9 mouse cellular contexts compared by ENCODE assay signal in the genomic region with DNA sequence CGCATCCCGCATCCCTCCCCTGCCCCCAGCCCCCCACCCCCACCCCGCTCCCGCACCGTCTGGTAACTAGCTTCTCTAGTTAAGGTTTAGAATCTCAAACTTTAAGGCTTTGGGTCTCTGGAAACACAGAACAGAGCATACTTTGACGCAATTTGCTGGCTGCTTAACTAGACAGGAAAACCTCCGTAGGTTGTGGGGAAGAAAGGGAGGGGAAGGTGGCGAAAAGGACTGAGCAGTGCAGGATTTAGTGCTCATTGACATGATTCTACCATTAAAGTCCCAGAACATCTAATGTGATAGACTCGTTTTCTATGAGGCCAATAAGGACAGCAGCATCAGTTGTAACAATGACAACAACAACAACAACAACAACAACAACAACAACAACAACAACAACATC. TPM values are rescaled to one million over a fixed set of nuclear protein-coding genes. Genes with fewer than 3 reads are reported as not detected.
A peak's percentile ranks its signal among the peaks of the same experiment; 100 is the strongest.
DNase-seq lines count a peak whose midpoint lies in the region; ATAC-seq and TF ChIP-seq lines count a peak whose summit lies in the region.
"Had no signal": no experiment of that assay in that cellular context is flagged by ENCODE, and none has a peak within 500 bp of the region (broad histone marks: within the 10 kb centered on the region; RNA-seq: fewer than 3 reads in every experiment).

No protein-coding gene starts in this region.

- no peaks in the 10 kb centered on the region for H3K79me2 ChIP-seq in myocyte (ENCODE audit: control insufficient read depth, insufficient read depth)

- intact Hi-C loops in heart, postnatal 25 days (cut with DNase I), result loop anchor here (5.0 kb wide), 1 partner anchor 1008 kb away; no protein-coding TSS in a partner anchor

- peak overlapping the region; percentile 45 for H3K4me3 ChIP-seq in heart, postnatal 0 days (ENCODE audit: low read depth, low read length)
- peak overlapping the region; percentile 64 for H3K4me3 ChIP-seq in embryonic facial prominence, embryonic 10.5 days
- peak overlapping the region; percentile 59 for H3K4me3 ChIP-seq in hindbrain, postnatal 0 days (ENCODE audit: low read length)
- H3K4me3 ChIP-seq in myocyte, result peak overlapping the region; percentile 19

- peak overlapping the region; percentile 71 for H3K4me2 ChIP-seq in heart, postnatal 0 days (ENCODE audit: low read depth, low read length)
- H3K4me2 ChIP-seq in hindbrain, postnatal 0 days (ENCODE audit: low read depth, low read length), result peak overlapping the region; percentile 96
- peak overlapping the region; percentile 83 for H3K4me2 ChIP-seq in myocyte (ENCODE audit: low read depth)

- H3K4me1 ChIP-seq in heart, postnatal 0 days (ENCODE audit: control insufficient read depth, insufficient read depth), result no peaks in the 10 kb centered on the region
- H3K4me1 ChIP-seq in embryonic facial prominence, embryonic 10.5 days, result peaks cover 18% of the 10 kb centered on the region
- peaks cover 5% of the 10 kb centered on the region; the same call in 1 of the 2 replicates for H3K4me1 ChIP-seq in hindbrain, postnatal 0 days (ENCODE audit: insufficient read depth, low read length)

- no peaks in the 10 kb centered on the region for H3K36me3 ChIP-seq in heart, postnatal 0 days (replicated peaks; ENCODE audit: control insufficient read depth, insufficient read depth, low read length)
- H3K36me3 ChIP-seq in embryonic facial prominence, embryonic 10.5 days (replicated peaks), result no peaks in the 10 kb centered on the region
- no peaks in the 10 kb centered on the region for H3K36me3 ChIP-seq in hindbrain, postnatal 0 days (ENCODE audit: insufficient read depth, low read length)
- no peaks in the 10 kb centered on the region for H3K36me3 ChIP-seq in myocyte (ENCODE audit: control insufficient read depth, insufficient read depth)

- no peak for ATAC-seq in heart, postnatal 0 days (ENCODE audit: insufficient read depth, low read depth)
- ATAC-seq in hindbrain, postnatal 0 days, result no peak

- no peaks in the 10 kb centered on the region for H3K9me3 ChIP-seq in heart, postnatal 0 days (replicated peaks; ENCODE audit: control insufficient read depth, low read length)
- H3K9me3 ChIP-seq in embryonic facial prominence, embryonic 10.5 days, result no peaks in the 10 kb centered on the region
- no peaks in the 10 kb centered on the region for H3K9me3 ChIP-seq in hindbrain, postnatal 0 days (ENCODE audit: low read length)

- no peak for DNase-seq in heart, postnatal 0 days (ENCODE audit: low spot score)
- no peak for DNase-seq in heart, postnatal 25 days (ENCODE audit: low spot score)
- DNase-seq in embryonic facial prominence, embryonic 10.5 days (ENCODE audit: low spot score), result no peak
- peak; percentile 13 for DNase-seq in hindbrain, postnatal 0 days (ENCODE audit: low spot score)
- DNase-seq in spleen, adult 18-20 months, result no peak
- no peak for DNase-seq in adrenal gland, postnatal 25 days
- DNase-seq in kidney, postnatal 4 days, result no peak

- H3K27ac ChIP-seq in heart, postnatal 0 days (ENCODE audit: low read depth), result no peak overlapping the region
- H3K27ac ChIP-seq in embryonic facial prominence, embryonic 10.5 days (replicated peaks), result no peak overlapping the region; the same call in 1 of the 2 replicates
- H3K27ac ChIP-seq in hindbrain, postnatal 0 days, result no peak overlapping the region

- TF ChIP-seq CTCF in heart, postnatal 0 days (IDR thresholded peaks at IDR 0.05; ENCODE audit: low read depth), result no peak
- TF ChIP-seq CTCF in hindbrain, postnatal 0 days (IDR thresholded peaks at IDR 0.05; ENCODE audit: low read depth), result no peak

- WGBS in heart, postnatal 0 days, result 1% methylated on average over 9 of the region's 9 CpGs
- WGBS in embryonic facial prominence, embryonic 10.5 days, result 2% methylated on average over 9 of the region's 9 CpGs
- 2% methylated on average over 9 of the region's 9 CpGs for WGBS in hindbrain, postnatal 0 days

- TF ChIP-seq EP300 in heart, postnatal 0 days (IDR thresholded peaks at IDR 0.05; ENCODE audit: low read depth), result no peak

- H3ac ChIP-seq in myocyte (ENCODE audit: control insufficient read depth, insufficient read length), result no peak overlapping the region

- peaks cover 19% of the 10 kb centered on the region for H3K27me3 ChIP-seq in heart, postnatal 0 days (ENCODE audit: control insufficient read depth, insufficient read depth, low read length)
- H3K27me3 ChIP-seq in embryonic facial prominence, embryonic 10.5 days (replicated peaks; ENCODE audit: low read depth, poor library complexity, severe bottlenecking), result peaks cover 37% of the 10 kb centered on the region
- no peaks in the 10 kb centered on the region for H3K27me3 ChIP-seq in hindbrain, postnatal 0 days (ENCODE audit: insufficient read depth, low read length)
- no peaks in the 10 kb centered on the region for H3K27me3 ChIP-seq in myocyte (ENCODE audit: control insufficient read depth, insufficient read depth, insufficient read length)
- H3K27me3 ChIP-seq: CH12.LX had no signal

- H3K9ac ChIP-seq in heart, postnatal 0 days (replicated peaks; ENCODE audit: low read depth, low read length), result no peak overlapping the region
- H3K9ac ChIP-seq in hindbrain, postnatal 0 days (replicated peaks; ENCODE audit: low read length), result peak overlapping the region; percentile 53; the same call in 1 of the 2 replicates

- TF ChIP-seq POLR2A in myocyte (IDR thresholded peaks at IDR 0.05; ENCODE audit: insufficient read length, low read depth), result no peak

TF ChIP-seq in myocyte, 11 proteins besides CTCF, POLR2A, EP300 and RAD21:
- no peak for TF ChIP-seq MAX (IDR thresholded peaks at IDR 0.05; ENCODE audit: low read depth)
- TF ChIP-seq REST (IDR thresholded peaks at IDR 0.05; ENCODE audit: insufficient read depth, insufficient read length), result no peak
- TF ChIP-seq TCF3 (IDR thresholded peaks at IDR 0.05; ENCODE audit: insufficient read length, low read depth), result no peak
- no peak for TF ChIP-seq POLR2AphosphoS2 (IDR thresholded peaks at IDR 0.05; ENCODE audit: insufficient read length, low read depth)
- TF ChIP-seq USF1 (IDR thresholded peaks at IDR 0.05; ENCODE audit: low read depth), result no peak
- no peak for TF ChIP-seq E2F4 (IDR thresholded peaks at IDR 0.05; ENCODE audit: insufficient read depth)
- TF ChIP-seq CEBPB (IDR thresholded peaks at IDR 0.05; ENCODE audit: insufficient read depth, poor library complexity, severe bottlenecking), result no peak
- no peak for TF ChIP-seq TCF12 (IDR thresholded peaks at IDR 0.05; ENCODE audit: insufficient read depth, poor library complexity, severe bottlenecking)
- TF ChIP-seq SRF (IDR thresholded peaks at IDR 0.05; ENCODE audit: control insufficient read depth, insufficient read length, low read depth), result no peak
- no peak for TF ChIP-seq MYOG (IDR thresholded peaks at IDR 0.05; ENCODE audit: control insufficient read depth in 1 of 3, insufficient read depth in 1 of 3, insufficient read length in 2 of 3, low read depth in 2 of 3)
- no peak for TF ChIP-seq MYOD1 (IDR thresholded peaks at IDR 0.05; ENCODE audit: control insufficient read depth in 1 of 3, insufficient read length in 2 of 3, low read depth in 2 of 3)
TF ChIP-seq in myocyte: peak in this region for 0.

RNA-seq across cellular contexts. Expression of gene Pcdh20, which starts 1.2 kb away (rescaled TPM):
- total RNA-seq in heart, postnatal 0 days (2014; rRNA removed; ENCODE audit: low replicate concordance), result 1.1 and 1.4 TPM in 2 replicates
- 0.60 and 0.70 TPM in 2 replicates for polyA plus RNA-seq in heart, postnatal 0 days (2015; fragmentation: Nextera tagmentation; extraction: Ambion mirVana)
- under 1 TPM; 0.45 to 0.57 TPM for total RNA-seq in heart, postnatal 25 days (2021)
- polyA plus RNA-seq in embryonic facial prominence, embryonic 10.5 days (2016; fragmentation: Nextera tagmentation; extraction: Ambion mirVana), result 0.97 and 1.7 TPM in 2 replicates
- 10.5 and 12.1 TPM in 2 replicates for total RNA-seq in hindbrain, postnatal 0 days (2014; rRNA removed)
- 4.8 and 5.1 TPM in 2 replicates for polyA plus RNA-seq in hindbrain, postnatal 0 days (2015; fragmentation: Nextera tagmentation; extraction: Ambion mirVana)
- polyA plus RNA-seq in myocyte (2012; fragmentation: generic; extraction: Trizol), result 0.05 TPM
- total RNA-seq in adrenal gland, postnatal 25 days (2021), result 0.33 and 0.39 TPM in 2 replicates
- total RNA-seq: CH12.LX had no signal
